ENCODE assay signal across 8 mouse cellular contexts in genomic region chr19:45659301-45659737, GRCm38 (mm10). TPM values are rescaled to one million over a fixed set of nuclear protein-coding genes. Genes with fewer than 3 reads are reported as not detected.
A peak's percentile ranks its signal among the peaks of the same experiment; 100 is the strongest.
DNase-seq lines count a peak whose midpoint lies in the region; ATAC-seq and TF ChIP-seq lines count a peak whose summit lies in the region.

No protein-coding gene starts in this region.

- no peak for DNase-seq in kidney, postnatal 25 days
- peak; percentile 74 for DNase-seq in embryo, embryonic 9.5 days (ENCODE audit: extremely low spot score)
- DNase-seq in Muller cell, postnatal 12 days (ENCODE audit: inconsistent ontology term), result no peak

- ATAC-seq in kidney, embryonic 15.5 days (replicated peaks; ENCODE audit: low FRiP score), result peak; percentile 64; the same call in 1 of the 2 replicates
- peak; percentile 41 for ATAC-seq in heart, embryonic 16.5 days (replicated peaks; ENCODE audit: extremely low read depth, insufficient read depth, low FRiP score)
- peak; percentile 42 for ATAC-seq in liver, embryonic 15.5 days (ENCODE audit: insufficient read depth)

- peak overlapping the region; percentile 98 for H3K9ac ChIP-seq in kidney, embryonic 15.5 days
- H3K9ac ChIP-seq in heart, embryonic 16.5 days (ENCODE audit: low read length), result peak overlapping the region; percentile 89
- peak overlapping the region; percentile 100 for H3K9ac ChIP-seq in liver, embryonic 15.5 days

- TF ChIP-seq POLR2A in olfactory bulb, adult 2 months (IDR thresholded peaks at IDR 0.05; ENCODE audit: insufficient read depth, low read depth, low read length), result no peak

- H3K36me3 ChIP-seq in kidney, embryonic 15.5 days, result no peaks in the 10 kb centered on the region
- H3K36me3 ChIP-seq in E14TG2a.4 (ENCODE audit: insufficient read depth, low read length), result 0 out of 2 replicates have a peak, but pooled peaks cover 3% of the 10 kb centered on the region
- H3K36me3 ChIP-seq in heart, embryonic 16.5 days (ENCODE audit: control insufficient read depth, insufficient read depth), result no peaks in the 10 kb centered on the region
- no peaks in the 10 kb centered on the region for H3K36me3 ChIP-seq in liver, embryonic 15.5 days (replicated peaks)

- no peaks in the 10 kb centered on the region for H3K27me3 ChIP-seq in kidney, embryonic 15.5 days
- H3K27me3 ChIP-seq in E14TG2a.4 (ENCODE audit: insufficient read depth, low read length), result peaks cover 16% of the 10 kb centered on the region
- no peaks in the 10 kb centered on the region for H3K27me3 ChIP-seq in heart, embryonic 16.5 days (ENCODE audit: control insufficient read depth, insufficient read depth, low read length)
- no peaks in the 10 kb centered on the region for H3K27me3 ChIP-seq in liver, embryonic 15.5 days

- no peaks in the 10 kb centered on the region for H3K9me3 ChIP-seq in kidney, embryonic 15.5 days (replicated peaks)
- no peaks in the 10 kb centered on the region for H3K9me3 ChIP-seq in E14TG2a.4 (ENCODE audit: low read length)
- no peaks in the 10 kb centered on the region for H3K9me3 ChIP-seq in heart, embryonic 16.5 days (replicated peaks; ENCODE audit: control insufficient read depth, low read length)
- H3K9me3 ChIP-seq in liver, embryonic 15.5 days (replicated peaks), result no peaks in the 10 kb centered on the region

- peak overlapping the region; percentile 72 for H3K4me2 ChIP-seq in kidney, embryonic 15.5 days
- peak overlapping the region; percentile 82 for H3K4me2 ChIP-seq in heart, embryonic 16.5 days (ENCODE audit: low read depth, low read length)
- H3K4me2 ChIP-seq in liver, embryonic 15.5 days, result peak overlapping the region; percentile 83

- TF ChIP-seq CTCF in E14TG2a.4 (conservative IDR thresholded peaks at IDR 0.05; ENCODE audit: low read length), result no peak
- TF ChIP-seq CTCF in olfactory bulb, adult 2 months (IDR thresholded peaks at IDR 0.05; ENCODE audit: insufficient read depth, low read depth, low read length), result no peak

- H3K4me1 ChIP-seq in kidney, embryonic 15.5 days, result peaks cover 44% of the 10 kb centered on the region
- H3K4me1 ChIP-seq in E14TG2a.4 (replicated peaks; ENCODE audit: low read depth, low read length), result peaks cover 22% of the 10 kb centered on the region
- peaks cover 36% of the 10 kb centered on the region for H3K4me1 ChIP-seq in heart, embryonic 16.5 days (ENCODE audit: control insufficient read depth, insufficient read depth, low read length)
- H3K4me1 ChIP-seq in liver, embryonic 15.5 days (replicated peaks), result peaks cover 49% of the 10 kb centered on the region
- peaks cover 7% of the 10 kb centered on the region; the same call in 1 of the 2 replicates for H3K4me1 ChIP-seq in olfactory bulb, adult 2 months (ENCODE audit: control insufficient read depth, insufficient read depth, low read length)

- peak overlapping the region; percentile 93 for H3K4me3 ChIP-seq in kidney, embryonic 15.5 days (replicated peaks)
- H3K4me3 ChIP-seq in E14TG2a.4 (replicated peaks; ENCODE audit: low read length), result peak overlapping the region; percentile 82
- peak overlapping the region; percentile 78 for H3K4me3 ChIP-seq in heart, embryonic 16.5 days (ENCODE audit: low read length)
- peak overlapping the region; percentile 95 for H3K4me3 ChIP-seq in liver, embryonic 15.5 days (replicated peaks)
- H3K4me3 ChIP-seq in olfactory bulb, adult 2 months (ENCODE audit: insufficient read depth, low read depth, low read length), result peak overlapping the region; percentile 79

- WGBS in kidney, embryonic 15.5 days, result under 1% methylated on average over 17 of the region's 18 CpGs
- WGBS in heart, embryonic 16.5 days, result under 1% methylated on average over 18 of the region's 18 CpGs
- WGBS in liver, embryonic 15.5 days (ENCODE audit: insufficient replicate concordance), result 2% methylated on average over 18 of the region's 18 CpGs
- 2% methylated on average over 18 of the region's 18 CpGs for WGBS in olfactory bulb, adult 2 months

- H3K27ac ChIP-seq in kidney, embryonic 15.5 days, result peak overlapping the region; percentile 97
- H3K27ac ChIP-seq in heart, embryonic 16.5 days (ENCODE audit: low read length), result peak overlapping the region; percentile 91
- H3K27ac ChIP-seq in liver, embryonic 15.5 days (replicated peaks), result peak overlapping the region; percentile 95
- H3K27ac ChIP-seq in olfactory bulb, adult 2 months (ENCODE audit: insufficient read depth, low read depth, low read length), result no peak overlapping the region

RNA-seq across cellular contexts. Expression of gene Fbxw4, which starts 0.8 kb away (rescaled TPM):
- polyA plus RNA-seq in kidney, embryonic 15.5 days (2015; fragmentation: Nextera tagmentation; extraction: Ambion mirVana), result 6.3 and 6.7 TPM in 2 replicates
- 4.5 and 7.1 TPM in 2 replicates for polyA plus RNA-seq in heart, embryonic 16.5 days (2015; fragmentation: Nextera tagmentation; extraction: Ambion mirVana)
- 2.4 and 3.5 TPM in 2 replicates for polyA plus RNA-seq in liver, embryonic 15.5 days (2015; fragmentation: Nextera tagmentation; extraction: Ambion mirVana)
- not detected in 2 replicates for polyA plus RNA-seq in olfactory bulb, adult 2 months (2012; ENCODE audit: insufficient read depth, insufficient read length, low replicate concordance, missing spikeins)
